Mouse (Mus musculus): ENCODE results near the gene Zfp260.

DNA sequence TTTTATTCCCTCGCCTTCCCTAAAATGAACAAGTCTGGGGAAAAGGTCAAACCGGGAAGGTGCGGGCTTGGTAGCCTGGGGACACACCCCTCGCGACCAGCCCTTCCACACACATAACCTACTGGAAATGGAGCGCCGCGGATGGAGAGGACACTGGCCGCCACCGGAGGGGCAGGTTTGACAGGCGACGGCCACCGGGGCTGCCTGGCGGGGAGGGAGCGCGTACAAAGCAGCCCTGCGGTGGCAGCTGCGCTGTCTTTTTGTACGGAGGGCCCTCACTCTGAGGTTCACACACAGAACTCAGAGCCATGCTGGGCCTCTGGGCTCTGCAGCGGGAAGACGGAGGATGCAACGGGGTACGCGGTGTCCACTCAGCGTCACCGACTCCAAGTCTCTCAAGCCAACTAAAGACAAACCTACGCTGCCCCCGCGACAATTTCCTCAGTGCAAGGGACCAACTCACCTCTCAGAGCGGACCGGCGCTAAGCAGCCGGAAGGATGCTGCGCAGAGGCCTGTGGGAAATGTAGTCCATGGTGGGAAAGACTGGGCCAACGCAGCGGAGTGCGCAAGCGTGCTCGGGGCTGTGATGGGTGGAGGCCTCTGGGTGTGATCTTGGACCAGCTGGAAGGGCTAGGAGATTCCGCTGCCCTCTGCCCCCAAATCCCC is 43.6 kb upstream of the Zfp260 start, which contains the start of gene Zfp14:
- TF ChIP-seq CTCF (IDR thresholded peaks at IDR 0.05; ENCODE audit: low read depth, low read length) (no peak), POLR2A (IDR thresholded peaks at IDR 0.05; ENCODE audit: insufficient read depth, low read length) (no peak), EP300 (IDR thresholded peaks at IDR 0.05; ENCODE audit: insufficient read depth, low read depth, low read length) (no peak)

Data from ES-Bruce4 (cell line).